Mouse (Mus musculus): ENCODE data around the gene Dctn5.

Gene Dctn5

DNA sequence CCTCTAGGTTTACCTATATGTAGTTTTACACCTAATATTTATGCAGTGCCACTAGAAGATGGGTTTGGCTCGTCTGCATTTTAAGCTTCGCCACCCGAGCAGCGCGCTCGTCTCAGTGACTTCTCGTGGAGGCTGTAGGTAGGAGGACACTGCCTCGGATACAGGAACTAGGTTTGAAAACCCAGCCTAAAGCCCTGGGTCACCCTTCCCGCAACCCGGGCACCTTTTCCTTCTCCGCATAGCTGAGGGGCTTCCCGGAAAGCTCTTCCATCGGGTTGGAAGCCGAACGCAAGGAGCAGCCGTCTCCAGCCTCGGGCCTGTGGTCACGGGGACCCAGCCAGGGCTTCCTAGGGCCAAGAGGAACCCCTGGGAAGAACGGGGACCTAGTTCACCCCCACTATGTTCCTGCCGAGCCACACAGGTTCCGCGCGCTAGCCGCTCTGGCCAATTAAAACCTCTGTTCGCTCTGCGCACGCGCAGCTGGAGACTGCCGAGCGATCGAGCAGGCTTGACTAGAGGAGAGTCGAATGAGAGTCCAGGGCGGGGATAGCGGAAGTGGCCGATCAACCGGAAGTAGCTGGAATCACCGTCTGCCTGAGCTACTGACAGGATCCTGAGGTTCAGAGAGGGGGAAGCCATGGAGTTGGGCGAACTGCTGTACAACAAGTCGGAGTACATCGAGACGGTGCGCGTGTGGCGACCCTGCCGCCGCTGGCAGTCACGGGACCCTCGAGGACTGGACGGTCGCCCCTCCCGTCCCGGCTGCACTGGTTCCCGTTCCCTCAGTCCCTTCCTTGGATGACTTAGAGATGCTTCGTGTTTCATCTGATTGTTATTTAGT is at the start of gene Dctn5, which contains the start of gene Palb2:
Gene Dctn5, plus strand, starts transcription at position 545 of the 841 bp plus-strand sequence.
Gene Palb2, minus strand, starts transcription at position 489 of the 841 bp plus-strand sequence.
- peak; percentile 98 for DNase-seq (ENCODE audit: low spot score)

DNA sequence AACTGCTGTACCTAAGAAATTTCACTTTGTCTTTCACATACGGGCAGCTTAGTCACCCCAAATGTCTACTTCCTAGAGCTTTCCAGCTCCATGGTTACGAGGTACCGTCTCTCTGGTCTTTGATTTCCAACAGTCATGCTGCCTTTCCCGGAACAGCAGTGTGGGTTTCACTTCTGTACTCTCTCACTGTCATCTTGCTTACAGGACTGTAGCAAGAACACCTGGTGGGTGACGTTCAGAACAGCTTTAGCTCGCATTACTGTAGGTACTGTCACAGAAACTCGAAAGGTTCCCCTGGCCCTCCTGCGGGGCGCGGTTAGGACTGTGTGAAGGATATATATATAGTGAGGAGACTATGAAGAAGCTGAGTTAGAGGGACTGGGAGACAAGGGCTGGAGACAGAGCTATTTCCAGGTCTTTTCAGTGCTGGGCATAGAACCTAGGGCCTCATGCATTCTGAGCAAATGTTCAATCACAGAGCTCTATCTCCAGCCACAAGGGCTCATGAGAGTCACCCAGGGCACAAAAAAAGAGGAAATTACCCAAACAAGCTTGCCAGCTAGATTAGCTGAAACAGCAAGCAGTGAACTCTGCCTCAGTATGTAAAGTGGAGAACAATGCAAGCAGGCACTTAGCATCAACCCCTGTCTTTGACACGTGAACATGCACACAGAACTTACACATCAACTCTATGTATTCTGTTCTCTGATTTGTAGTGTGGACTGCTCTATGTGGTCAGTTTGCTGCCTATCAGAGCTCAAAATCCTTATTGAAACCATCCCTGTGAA is 45.5 kb upstream of the Dctn5 start:
- no peak for DNase-seq (ENCODE audit: low spot score)

DNA sequence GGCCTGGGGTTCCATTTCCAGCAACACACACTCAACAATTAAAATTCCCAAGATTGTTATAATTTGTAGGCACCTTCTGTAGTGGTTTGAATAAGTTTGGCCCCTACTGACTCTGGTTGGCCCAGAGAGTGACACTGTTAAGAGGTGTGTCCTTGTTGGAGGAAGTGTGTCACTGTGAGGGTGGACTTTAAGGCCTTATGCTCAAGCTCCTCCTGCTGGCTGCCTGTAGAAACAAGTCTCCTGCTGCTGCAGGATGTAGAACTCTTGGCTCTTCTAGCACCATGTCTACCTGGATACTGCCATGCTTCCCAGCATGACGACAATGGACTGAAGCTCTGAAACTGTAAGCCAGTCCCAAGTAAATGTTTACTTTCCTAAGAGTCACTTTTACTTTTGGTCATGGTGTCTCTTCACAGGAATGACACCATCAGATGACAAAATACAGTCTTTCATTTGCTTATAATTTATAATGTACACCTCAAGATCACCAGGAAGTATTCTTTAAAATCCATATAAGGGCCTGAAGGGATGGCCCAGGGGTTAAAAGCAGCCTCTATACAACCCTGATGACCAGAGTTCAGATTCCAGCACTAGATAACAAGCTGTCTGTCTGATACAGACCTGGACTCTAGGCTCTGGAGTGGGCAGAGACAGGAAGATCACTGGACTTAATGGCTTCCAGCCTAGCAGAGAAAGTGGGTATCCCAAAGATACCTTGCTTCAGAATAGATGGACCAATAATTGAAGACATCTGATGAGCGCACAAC is 38.1 kb upstream of the Dctn5 start:
- DNase-seq (ENCODE audit: low spot score) = no peak

DNA sequence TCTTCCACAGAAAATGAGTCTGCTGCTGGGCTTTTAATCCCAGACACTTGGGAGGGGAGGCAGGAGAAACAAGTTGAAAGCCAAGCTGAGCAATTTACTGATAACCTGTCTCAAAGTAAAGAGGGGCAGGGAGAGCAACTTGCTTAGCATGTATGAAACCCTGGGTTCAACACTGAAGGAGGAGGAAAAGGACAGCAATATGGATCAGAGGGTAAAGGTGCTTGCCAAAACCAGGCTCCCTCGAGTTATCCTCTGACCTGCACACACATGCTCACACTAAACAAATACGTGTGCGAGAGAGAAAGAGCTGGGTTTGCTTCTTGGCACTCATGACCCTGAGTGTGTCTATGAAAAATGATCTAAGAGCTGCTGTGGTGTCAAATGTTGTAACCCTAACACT is 34.8 kb upstream of the Dctn5 start:
- no peak for DNase-seq (ENCODE audit: low spot score)

DNA sequence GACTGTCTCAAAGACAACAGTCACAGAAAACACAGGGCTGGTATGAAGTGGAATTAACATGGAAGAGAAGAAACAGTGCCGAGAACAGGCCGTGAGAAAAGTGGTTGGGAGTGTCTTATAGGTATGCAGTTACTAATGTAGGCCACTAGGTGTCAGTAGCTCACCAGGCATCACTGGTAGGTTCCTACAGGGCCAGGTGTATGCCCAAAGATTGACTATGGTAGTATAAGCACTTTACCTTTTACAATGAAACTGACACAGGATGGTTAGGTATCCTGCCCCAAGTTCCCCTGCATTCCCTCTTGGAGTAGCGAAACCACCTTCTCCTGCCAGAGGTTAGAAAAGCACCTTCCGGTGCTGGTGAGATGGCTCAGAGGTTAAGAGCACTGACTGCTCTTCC is 33.6 kb upstream of the Dctn5 start:
- peak; percentile 65 for DNase-seq (ENCODE audit: low spot score)

DNA sequence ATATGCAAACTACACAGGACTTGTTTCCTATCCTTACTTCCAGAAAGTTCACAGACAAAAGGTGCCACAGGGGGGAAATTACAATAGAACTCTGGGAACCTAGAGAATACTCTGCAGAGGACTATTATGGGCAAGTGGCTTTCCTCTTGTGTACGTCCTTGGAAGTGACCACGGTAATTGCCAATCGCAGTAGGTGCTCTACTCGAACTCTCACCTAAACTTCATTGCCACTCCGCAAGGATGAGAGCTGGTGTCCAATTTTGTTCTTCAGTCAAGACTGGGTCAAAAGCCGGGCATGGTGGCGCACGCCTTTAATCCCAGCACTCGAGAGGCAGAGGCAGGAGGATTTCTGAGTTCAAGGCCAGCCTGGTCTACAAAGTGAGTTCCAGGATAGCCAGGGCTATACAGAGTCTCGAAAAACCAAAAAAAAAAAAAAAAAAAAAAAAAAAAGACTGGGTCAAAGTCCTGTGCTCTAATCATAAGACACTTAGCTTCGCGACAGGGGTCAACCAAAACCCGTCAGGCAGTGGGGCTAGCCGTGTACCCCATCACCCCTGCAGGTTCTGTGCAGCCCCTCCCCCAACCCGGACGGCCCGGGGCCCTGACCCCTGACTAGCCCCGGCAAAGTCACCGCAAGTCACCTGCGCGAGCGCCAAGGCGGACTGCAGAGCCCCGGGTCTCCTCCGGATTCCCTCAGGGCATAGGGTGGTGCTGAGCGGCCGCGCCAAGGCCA is 31.7 kb upstream of the Dctn5 start:
- DNase-seq (ENCODE audit: low spot score) = peak; percentile 51

DNA sequence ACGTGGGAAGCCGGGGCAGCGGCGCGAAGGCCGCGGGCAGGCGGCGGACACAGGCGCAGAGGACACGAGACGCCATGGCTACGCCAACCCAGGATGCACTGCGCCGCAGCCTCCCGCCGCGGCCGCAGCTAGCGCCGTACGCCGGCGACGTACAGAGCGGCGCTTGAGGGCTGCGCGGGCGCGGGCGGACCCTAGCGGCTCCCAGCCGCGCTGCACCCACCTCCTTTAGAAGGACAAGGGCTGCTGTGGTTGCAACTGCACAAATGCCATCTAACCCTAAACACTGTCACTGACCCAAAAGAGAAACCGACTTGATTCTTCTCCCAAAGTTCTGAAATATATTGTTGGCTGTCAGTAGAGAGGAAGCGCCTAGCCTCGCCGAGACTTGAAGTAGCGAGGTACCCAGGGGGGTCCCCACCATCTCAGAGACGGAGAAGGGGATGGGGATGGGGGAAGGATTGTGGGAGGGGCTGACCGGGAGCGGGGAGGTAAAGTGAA is 31.0 kb upstream of the Dctn5 start, which contains the start of gene Ndufab1:
Gene Ndufab1, minus strand, starts transcription at position 140 of the 498 bp plus-strand sequence.
- peak; percentile 94 for DNase-seq (ENCODE audit: low spot score)

DNA sequence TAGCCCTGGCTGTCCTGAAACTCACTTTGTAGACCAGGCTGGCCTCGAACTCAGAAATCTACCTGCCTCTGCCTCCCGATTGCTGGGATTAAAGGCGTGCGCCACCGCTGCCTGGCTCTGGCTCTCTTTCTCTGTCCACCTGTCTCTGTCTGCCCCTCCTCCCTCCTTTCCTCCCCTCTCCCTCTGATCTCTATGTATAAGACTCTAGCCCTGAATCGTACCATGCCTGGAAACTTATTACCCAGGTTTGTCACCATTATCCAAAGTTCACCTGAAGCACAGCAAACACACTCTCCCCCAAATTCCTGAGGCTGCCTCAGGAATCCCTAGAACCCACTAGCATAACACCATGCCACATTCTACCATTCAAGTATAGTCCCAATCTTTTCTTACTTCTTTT is 24.6 kb upstream of the Dctn5 start:
- no peak for DNase-seq (ENCODE audit: low spot score)

DNA sequence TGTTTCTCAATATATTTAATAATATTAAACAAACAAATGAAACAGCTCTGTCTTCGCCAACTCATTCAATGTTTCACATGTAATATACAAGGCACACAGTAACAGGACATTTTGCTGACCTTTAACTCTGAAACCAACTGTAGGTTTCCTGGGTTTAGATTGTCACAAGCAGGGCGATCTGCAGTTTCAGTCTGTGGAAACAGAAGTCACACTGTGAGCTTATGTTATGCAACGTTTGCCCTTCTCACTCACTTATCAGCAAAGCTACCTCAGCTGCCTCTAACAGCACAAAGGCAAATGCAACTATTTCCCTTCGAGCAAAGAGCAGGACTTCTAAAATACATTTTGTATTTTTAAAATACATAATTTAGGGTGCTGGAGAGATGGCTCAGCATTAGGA is 9.3 kb upstream of the Dctn5 start:
- no peak for DNase-seq (ENCODE audit: low spot score)

DNA sequence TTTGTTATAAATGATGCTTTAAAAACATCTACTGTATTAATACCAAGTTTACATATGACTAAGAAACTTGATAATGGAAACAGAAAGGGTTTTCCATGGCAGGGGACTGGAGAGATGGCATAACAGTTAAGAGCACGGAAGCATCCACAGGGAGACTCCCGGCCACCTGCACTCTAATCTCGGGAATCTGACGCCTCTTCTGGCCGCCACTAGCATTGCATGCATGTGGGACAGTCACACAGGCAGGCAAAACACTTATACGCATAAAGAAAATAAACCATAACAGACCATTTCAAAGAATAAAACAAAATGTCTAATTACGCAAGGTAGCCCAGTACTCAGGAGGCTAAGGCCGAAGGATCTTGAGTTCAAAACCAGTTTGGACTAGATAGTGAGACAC is 7.2 kb upstream of the Dctn5 start:
- DNase-seq (ENCODE audit: low spot score) = no peak

DNA sequence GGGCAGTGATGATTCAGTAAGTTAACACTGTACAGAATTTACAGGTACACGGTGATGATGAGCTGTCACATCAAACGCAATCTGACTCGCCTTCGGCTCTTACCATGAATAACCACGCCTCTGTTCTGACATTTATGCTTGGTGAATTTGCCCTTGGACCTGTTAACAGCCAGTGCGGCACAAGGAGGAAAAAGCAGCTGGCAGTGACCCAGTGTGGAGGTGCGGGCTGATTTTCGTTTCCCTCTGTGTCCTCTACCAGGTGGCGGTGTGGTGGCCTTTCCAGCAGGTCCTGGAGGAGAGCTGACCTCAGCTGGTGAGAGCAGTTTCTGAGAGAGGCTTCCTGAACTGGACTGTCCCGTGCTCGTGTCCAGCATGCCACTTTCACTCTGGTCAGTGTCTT is 5.9 kb upstream of the Dctn5 start:
- no peak for DNase-seq (ENCODE audit: low spot score)

DNA sequence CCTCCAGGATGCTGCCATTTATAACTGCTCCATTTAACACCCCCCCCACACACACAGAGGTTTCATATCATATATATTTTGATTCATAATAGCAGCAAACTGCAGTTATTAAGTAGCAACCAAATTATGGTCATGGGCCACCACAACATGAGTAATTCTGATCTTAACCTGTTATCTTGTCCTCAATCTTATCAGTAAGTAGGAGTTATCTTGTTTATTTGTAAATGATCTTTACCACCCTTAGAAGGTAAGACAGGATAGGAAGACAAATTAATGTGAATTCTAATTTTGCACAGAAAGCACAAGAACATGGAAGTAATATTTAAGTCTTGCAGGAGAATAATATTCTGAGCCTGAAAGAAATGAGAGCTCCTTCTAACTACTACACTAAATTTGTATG is 1.0 kb upstream of the Dctn5 start:
- no peak for DNase-seq (ENCODE audit: low spot score)

DNA sequence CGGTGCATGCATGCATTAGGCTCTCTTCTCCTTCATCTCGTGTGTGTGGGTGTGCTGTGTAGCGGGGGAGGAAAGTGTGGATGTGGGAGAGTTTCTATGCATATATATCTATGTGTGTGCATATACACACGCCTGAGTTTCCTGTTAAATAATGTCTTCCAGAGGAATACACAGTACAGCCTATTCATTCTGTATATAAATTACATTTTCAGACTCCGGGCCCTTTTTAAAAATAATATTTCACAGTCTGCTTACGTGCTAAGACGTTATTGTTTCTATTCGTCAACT is 441 bp downstream of the Dctn5 start:
- no peak for DNase-seq (ENCODE audit: low spot score)

DNA sequence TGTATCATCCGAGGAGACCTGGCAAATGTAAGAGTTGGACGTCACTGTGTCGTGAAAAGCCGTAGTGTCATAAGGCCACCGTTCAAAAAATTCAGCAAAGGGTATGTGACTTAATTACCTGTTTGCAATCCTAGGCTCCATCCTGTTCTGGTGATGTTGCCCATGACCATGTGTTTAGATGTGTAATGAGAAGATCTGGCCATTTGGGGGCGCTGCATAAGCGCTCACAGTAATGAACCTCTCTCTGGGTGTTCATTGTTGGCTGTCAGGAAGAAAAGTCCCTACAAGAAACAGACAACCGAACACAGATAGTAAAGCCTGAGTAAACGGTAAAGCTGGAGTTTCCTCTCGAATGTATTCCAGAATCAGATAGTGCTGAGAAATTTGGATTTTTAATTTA is 2.2 kb downstream of the Dctn5 start:
- DNase-seq (ENCODE audit: low spot score) = peak; percentile 26

DNA sequence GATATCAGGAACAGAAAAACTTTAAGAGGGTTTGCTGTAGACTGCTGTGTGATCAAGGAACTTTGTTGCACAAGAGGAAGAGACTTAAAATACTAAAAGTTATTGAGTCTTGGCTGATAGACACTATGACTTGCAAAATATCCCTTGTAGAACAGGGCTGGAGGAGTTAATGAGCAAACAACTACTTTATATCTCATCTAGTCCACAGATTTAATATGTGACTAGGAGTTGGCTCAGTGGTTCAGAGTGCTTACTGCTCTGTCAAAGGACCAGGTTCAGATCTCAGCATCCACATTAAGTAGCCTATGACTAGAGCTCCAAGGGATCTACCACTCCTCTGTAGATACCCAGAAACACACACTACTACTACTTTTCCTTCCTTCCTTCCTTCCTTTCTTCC is 4.2 kb downstream of the Dctn5 start:
- DNase-seq (ENCODE audit: low spot score) = no peak

DNA sequence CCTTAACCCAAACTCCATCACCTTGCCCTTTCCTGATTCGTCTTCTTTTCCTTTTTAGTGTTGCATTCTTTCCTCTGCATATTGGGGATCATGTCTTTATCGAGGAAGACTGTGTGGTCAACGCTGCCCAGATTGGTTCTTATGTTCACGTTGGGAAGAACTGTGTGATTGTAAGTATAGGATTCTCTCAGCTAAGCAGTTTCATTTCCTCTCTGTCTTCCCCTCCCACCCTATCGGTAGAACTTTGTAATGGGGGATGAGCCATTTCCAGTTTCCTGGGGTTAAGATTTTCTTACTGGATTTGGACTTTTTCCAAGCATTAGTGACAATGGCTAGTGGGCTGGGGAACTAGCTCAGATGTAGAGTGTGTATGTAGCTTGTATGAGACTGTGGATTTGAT is 5.3 kb downstream of the Dctn5 start:
- DNase-seq (ENCODE audit: low spot score) = no peak

DNA sequence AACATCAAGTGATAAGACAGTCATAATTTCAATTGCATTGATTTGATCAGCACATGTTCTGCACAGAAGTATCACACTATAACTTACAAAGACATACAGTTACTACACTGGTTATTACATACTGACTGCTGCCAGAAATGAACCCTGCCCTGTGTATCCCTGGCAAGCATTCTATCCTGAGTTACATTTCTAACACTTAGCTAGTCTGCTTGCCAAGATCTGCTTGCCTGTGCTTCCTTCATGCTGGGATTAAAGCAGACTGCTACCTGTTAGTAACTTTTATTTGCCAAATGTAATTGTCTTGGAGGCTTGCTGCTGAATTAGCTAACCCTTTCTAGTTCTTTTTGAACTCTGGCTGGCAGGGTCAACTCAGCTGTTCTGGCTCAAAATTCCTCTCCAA is 8.2 kb downstream of the Dctn5 start:
- no peak for DNase-seq (ENCODE audit: low spot score)

DNA sequence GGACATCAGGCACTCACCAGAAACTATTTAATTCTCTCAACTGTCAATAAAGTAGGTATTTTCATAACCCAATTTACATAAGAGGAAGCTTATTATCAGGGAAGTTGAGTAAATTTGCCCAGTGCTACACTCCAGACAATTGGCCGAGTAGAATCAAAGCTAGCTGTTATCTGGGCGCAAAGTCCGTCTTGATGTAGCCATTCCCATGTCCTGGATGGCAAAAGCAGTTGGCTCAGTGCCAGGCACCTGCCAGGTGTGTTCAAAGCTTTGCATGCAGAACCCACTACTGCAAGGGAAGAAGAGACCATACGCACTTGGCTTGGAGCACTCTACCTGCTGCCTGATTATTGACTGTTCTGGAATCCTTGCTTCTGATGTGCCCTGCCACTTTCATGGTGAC is 19.6 kb downstream of the Dctn5 start:
- DNase-seq (ENCODE audit: low spot score) = no peak

DNA sequence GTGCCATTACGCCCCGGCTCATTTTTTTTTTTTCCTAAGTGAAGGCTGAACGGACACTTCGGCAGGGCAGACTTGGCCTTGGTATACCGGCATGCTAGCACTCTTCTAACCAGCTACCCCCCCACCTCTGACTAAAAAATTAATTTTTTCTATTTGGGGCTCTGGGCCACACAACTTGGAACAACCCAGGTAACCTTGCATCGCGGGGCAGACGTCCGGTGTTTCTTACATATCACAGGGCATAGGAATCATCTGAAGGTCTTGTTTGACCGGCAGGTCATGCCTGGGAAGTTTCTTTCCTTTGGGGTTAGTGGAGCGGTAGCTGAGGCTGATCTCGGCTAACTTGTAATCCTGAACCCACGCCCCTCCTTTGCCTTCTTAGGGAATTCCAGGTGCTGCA is 25.6 kb downstream of the Dctn5 start:
- no peak for DNase-seq (ENCODE audit: low spot score)

DNA sequence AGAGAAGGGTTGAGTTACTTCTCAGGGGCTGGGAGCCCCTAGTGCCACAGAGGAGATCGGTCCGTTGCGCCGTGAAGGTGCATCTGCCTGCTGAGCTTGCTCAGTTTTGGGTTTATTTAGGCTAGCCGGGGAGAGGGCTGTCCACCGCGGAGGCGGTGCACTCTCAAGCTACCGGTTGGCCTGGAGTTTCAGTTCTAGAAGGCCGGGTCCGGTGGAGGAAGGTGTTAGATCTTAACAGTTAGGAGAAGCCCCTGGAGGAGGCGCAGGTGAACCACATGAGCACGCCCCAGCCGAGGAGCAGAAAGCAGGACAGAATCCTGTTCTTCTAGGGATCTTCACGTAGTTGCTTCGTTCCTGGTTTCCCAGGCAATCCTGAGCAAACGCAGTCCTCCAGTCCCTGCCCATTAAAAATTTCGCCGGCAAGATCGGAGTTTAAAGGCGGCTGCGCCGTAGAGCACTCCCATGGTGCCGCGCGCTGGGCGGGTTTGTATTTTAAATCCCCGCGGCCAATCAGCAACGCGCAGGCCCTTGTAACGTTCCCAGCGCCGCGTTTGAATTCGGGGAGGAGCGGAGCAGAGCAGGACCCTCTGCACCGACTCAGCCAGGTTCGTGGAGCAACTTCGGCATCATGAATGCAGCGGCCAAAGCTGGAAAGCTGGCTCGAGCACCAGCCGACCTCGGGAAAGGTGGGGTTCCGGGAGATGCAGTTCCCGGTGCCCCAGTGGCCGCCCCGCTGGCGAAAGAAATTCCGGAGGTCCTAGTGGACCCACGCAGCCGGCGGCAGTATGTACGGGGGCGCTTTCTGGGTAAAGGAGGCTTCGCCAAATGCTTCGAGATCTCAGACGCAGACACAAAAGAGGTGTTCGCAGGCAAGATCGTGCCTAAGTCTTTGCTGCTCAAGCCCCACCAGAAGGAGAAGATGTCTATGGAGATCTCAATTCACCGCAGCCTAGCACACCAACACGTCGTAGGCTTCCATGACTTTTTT is 26.4 kb downstream of the Dctn5 start, which contains the start of gene Plk1:
Gene Plk1, plus strand, starts transcription at position 525 of the 988 bp plus-strand sequence.
- peak; percentile 96 for DNase-seq (ENCODE audit: low spot score)
